Mouse (Mus musculus): ENCODE data around the gene Plekhf1. TPM values are rescaled to one million over a fixed set of nuclear protein-coding genes. Genes with fewer than 3 reads are reported as not detected.

Plekhf1 gene
- polyA plus RNA-seq, 1 experiment, result 0.41 TPM

DNA sequence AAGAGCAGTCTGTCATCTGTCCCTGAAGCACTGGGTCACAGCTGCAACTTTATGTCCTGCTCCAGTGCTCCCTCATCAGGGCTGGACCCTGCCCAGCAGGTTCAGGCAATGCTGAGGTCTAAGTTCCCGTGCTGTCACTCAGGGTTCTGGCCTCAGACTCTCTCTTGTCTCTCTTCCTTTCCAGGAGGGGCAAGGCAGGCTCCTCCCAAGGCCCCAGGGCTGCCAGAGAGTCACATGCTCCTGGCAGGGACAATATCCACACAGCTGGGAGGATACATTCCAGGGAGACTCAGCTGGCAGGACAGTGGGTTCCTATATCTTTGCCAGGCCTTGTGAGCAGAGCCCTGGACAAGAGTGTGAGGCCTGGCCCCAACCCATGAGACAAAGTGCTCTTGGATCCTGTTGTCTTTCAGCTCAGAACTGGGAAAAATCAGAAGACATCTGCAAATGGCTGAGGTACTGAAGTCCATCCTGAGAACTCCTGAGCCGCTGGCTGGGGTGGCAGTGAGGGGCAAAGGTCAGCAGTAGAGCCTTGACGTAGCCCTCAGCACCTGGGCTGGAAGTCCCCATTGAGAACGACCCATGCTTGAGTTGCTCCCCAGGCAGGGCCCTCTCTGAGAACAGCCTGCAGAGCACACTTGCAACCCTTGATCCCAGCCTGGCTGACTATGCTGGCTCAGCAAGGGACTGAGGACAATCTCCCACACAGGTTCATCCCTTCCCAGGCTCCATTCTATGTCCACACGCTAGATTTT lies 10.2 kb downstream of the Plekhf1 start:
- TF ChIP-seq POLR2A (IDR thresholded peaks at IDR 0.05; ENCODE audit: borderline replicate concordance, extremely low read depth, insufficient read depth, insufficient read length, poor library complexity, severe bottlenecking), result no peak
- no peak for TF ChIP-seq CTCF (IDR thresholded peaks at IDR 0.05; ENCODE audit: borderline replicate concordance, extremely low read depth, insufficient read depth, insufficient read length)
- no peak for DNase-seq (ENCODE audit: low read depth)

- TF ChIP-seq CTCF (IDR thresholded peaks at IDR 0.05; ENCODE audit: borderline replicate concordance, extremely low read depth, insufficient read depth, insufficient read length), result no peak
- TF ChIP-seq POLR2A (IDR thresholded peaks at IDR 0.05; ENCODE audit: borderline replicate concordance, extremely low read depth, insufficient read depth, insufficient read length, poor library complexity, severe bottlenecking), result no peak
Observed at GRCm38 (mm10) chr7:38215697-38216096, 12.1 kb downstream of the Plekhf1 start.

GRCm38 (mm10) chr7:38215281-38215680 lies 12.5 kb downstream of the Plekhf1 start:
- DNase-seq (ENCODE audit: low read depth), result no peak
- TF ChIP-seq CTCF (IDR thresholded peaks at IDR 0.05; ENCODE audit: borderline replicate concordance, extremely low read depth, insufficient read depth, insufficient read length) (no peak), POLR2A (IDR thresholded peaks at IDR 0.05; ENCODE audit: borderline replicate concordance, extremely low read depth, insufficient read depth, insufficient read length, poor library complexity, severe bottlenecking) (no peak)

More at GRCm38 (mm10) chr7:38215697-38216096, 12.1 kb downstream of the Plekhf1 start:
- no peak for DNase-seq (ENCODE audit: low read depth)

GRCm38 (mm10) chr7:38214473-38215214 lies 13.2 kb downstream of the Plekhf1 start:
- TF ChIP-seq POLR2A (IDR thresholded peaks at IDR 0.05; ENCODE audit: borderline replicate concordance, extremely low read depth, insufficient read depth, insufficient read length, poor library complexity, severe bottlenecking) (no peak), CTCF (IDR thresholded peaks at IDR 0.05; ENCODE audit: borderline replicate concordance, extremely low read depth, insufficient read depth, insufficient read length) (no peak)
- no peak for DNase-seq (ENCODE audit: low read depth)

DNA sequence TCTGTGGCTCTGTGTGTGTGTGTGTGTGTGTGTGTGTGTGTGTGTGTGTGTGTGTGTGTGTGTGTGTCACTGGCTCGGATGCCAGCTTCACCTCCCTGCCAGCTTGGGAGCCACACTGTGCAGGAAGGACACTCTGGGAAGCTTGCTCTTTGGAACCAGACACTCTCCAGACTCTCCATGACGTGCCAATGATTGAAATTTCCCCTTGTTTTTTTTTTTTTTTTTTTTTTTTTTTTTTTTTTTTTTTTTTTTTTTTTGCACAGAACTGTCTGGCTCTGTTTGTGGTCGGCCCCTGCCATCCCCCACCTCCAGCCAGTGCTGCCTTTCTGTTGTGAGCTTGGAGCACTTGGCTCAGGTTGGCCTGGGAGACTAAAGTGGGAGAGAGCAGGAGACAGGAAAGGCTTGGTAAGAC lies 15.2 kb downstream of the Plekhf1 start:
- DNase-seq (ENCODE audit: low read depth), result no peak

GRCm38 (mm10) chr7:38209478-38210152 lies 18.2 kb downstream of the Plekhf1 start:
- TF ChIP-seq CTCF (IDR thresholded peaks at IDR 0.05; ENCODE audit: borderline replicate concordance, extremely low read depth, insufficient read depth, insufficient read length) (no peak), POLR2A (IDR thresholded peaks at IDR 0.05; ENCODE audit: borderline replicate concordance, extremely low read depth, insufficient read depth, insufficient read length, poor library complexity, severe bottlenecking) (no peak)
- no peak for DNase-seq (ENCODE audit: low read depth)

More for the DNA sequence above, 15.2 kb downstream of the Plekhf1 start:
- TF ChIP-seq POLR2A (IDR thresholded peaks at IDR 0.05; ENCODE audit: borderline replicate concordance, extremely low read depth, insufficient read depth, insufficient read length, poor library complexity, severe bottlenecking) (no peak), CTCF (IDR thresholded peaks at IDR 0.05; ENCODE audit: borderline replicate concordance, extremely low read depth, insufficient read depth, insufficient read length) (no peak)

GRCm38 (mm10) chr7:38208969-38209368 lies 18.8 kb downstream of the Plekhf1 start:
- no peak for DNase-seq (ENCODE audit: low read depth)
- TF ChIP-seq CTCF (IDR thresholded peaks at IDR 0.05; ENCODE audit: borderline replicate concordance, extremely low read depth, insufficient read depth, insufficient read length), result no peak
- TF ChIP-seq POLR2A (IDR thresholded peaks at IDR 0.05; ENCODE audit: borderline replicate concordance, extremely low read depth, insufficient read depth, insufficient read length, poor library complexity, severe bottlenecking), result no peak

GRCm38 (mm10) chr7:38206564-38206963 lies 21.3 kb downstream of the Plekhf1 start:
- no peak for DNase-seq (ENCODE audit: low read depth)
- TF ChIP-seq CTCF (IDR thresholded peaks at IDR 0.05; ENCODE audit: borderline replicate concordance, extremely low read depth, insufficient read depth, insufficient read length) (no peak), POLR2A (IDR thresholded peaks at IDR 0.05; ENCODE audit: borderline replicate concordance, extremely low read depth, insufficient read depth, insufficient read length, poor library complexity, severe bottlenecking) (no peak)

GRCm38 (mm10) chr7:38205801-38206200 lies 22.0 kb downstream of the Plekhf1 start:
- no peak for DNase-seq (ENCODE audit: low read depth)
- TF ChIP-seq POLR2A (IDR thresholded peaks at IDR 0.05; ENCODE audit: borderline replicate concordance, extremely low read depth, insufficient read depth, insufficient read length, poor library complexity, severe bottlenecking) (no peak), CTCF (IDR thresholded peaks at IDR 0.05; ENCODE audit: borderline replicate concordance, extremely low read depth, insufficient read depth, insufficient read length) (no peak)

- peak; percentile 23; the same call in 1 of the 2 replicates for TF ChIP-seq CTCF (IDR thresholded peaks at IDR 0.05; ENCODE audit: borderline replicate concordance, extremely low read depth, insufficient read depth, insufficient read length)
- TF ChIP-seq POLR2A (IDR thresholded peaks at IDR 0.05; ENCODE audit: borderline replicate concordance, extremely low read depth, insufficient read depth, insufficient read length, poor library complexity, severe bottlenecking), result no peak
- DNase-seq (ENCODE audit: low read depth), result no peak
Observed at GRCm38 (mm10) chr7:38204314-38204713, 23.5 kb downstream of the Plekhf1 start.

DNA sequence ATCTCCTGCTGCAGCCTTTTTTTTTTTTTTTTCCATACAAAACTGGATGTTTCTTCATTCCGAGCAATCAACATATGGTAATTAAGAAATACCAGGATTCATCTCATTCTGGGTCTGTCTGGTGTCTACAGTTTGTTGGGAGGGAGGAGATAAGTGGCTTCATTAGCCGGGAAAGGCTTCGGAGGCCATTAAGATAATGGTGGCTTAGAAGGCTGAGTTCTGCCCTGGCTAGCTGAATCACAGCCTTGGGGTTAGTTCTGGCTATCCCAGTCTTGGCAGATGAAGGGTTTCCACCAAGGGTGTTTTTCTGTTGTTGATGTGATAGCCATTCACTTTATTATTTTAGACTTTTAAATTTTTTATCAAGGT lies 26.5 kb downstream of the Plekhf1 start:
- no peak for DNase-seq (ENCODE audit: low read depth)
- no peak for TF ChIP-seq POLR2A (IDR thresholded peaks at IDR 0.05; ENCODE audit: borderline replicate concordance, extremely low read depth, insufficient read depth, insufficient read length, poor library complexity, severe bottlenecking)
- TF ChIP-seq CTCF (IDR thresholded peaks at IDR 0.05; ENCODE audit: borderline replicate concordance, extremely low read depth, insufficient read depth, insufficient read length), result no peak

All from brain, embryonic 14.5 days (tissue).